Mouse (Mus musculus) liver, adult 2 months (tissue): Measurements from ENCODE around the gene Ccs.

Source experiments
- CTCF ChIP-seq: fragments of 200-500 bp; IDR thresholded peaks from 2 replicates; pipeline ENCODE4 v1.5.1; 2011; ENCODE audit warnings: low read depth, low read length, control low read depth
- POLR2A ChIP-seq: fragments of 200-500 bp; IDR thresholded peaks from 2 replicates; pipeline ENCODE4 v1.6.1; 2011; ENCODE audit warnings: low read length, control low read depth; ENCODE audit not compliant: insufficient read depth; ENCODE audit errors: extremely low read depth

DNA sequence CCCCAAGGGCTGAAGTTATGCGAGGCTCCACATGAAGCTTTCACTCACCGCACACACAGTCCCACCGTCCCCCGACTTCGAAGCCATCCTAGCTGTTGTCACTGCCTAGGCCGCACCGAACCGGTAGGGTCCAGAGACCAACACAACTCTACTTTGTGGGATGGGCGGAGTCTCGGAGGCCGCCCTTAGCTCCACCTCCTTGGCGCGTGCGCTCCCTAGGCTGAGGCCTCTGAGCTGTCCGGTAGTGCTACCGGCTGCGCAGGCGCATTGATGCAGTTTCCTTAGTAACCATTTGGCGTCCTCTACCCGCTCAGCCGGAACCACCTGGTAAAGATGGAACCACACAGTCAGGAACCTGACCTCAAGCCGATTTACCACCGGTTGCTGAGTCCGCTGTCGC, at the start of gene Ccs, which contains the start of gene Ccdc87:
- 0 out of 2 replicates have a peak, but pooled peaks have one; percentile 15 for TF ChIP-seq CTCF
- TF ChIP-seq POLR2A, result peak; percentile 94
